Mouse (Mus musculus) cerebellum, adult 2 months (tissue): ENCODE measurements around the gene Tfdp2.

Source experiments
- CTCF ChIP-seq: fragments of 200-500 bp; IDR thresholded peaks from 2 replicates; pipeline ENCODE4 v1.5.1; 2011; ENCODE audit warnings: low read depth, mild to moderate bottlenecking, control low read depth, low read length, moderate library complexity, borderline replicate concordance; ENCODE audit not compliant: insufficient read depth
- POLR2A ChIP-seq: fragments of 200-500 bp; IDR thresholded peaks from 2 replicates; pipeline ENCODE4 v1.6.1; 2011; ENCODE audit warnings: low read length, control low read depth, borderline replicate concordance; ENCODE audit not compliant: insufficient read depth

DNA sequence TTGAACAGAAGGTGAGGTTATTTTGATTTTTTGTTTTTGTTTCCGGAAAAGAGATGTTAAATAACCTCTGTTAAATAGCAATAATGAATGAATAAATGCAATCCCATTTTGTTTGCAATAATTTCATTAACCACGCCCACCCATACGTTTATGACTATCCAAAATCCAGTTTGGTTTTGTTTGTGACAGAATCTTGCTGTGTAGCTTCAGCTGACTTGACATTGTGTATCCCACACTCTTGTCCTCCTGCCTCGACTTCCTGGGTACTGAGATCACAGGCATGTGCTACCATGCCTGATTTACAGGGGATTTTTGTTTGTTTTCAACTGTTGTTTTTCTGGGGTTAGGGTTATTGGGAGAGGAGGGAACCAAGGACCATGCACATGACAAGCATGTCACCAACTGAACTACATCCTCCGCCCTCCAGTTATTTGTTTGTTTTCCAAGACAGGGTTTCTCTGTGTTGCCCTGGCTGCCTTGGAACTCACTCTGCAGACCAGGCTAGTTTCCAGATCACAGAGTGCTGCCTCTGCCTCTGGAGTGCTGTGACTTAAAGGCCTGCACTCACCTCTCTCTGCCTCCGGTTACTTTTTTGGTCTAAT, 169.3 kb downstream of the Tfdp2 start:
- TF ChIP-seq POLR2A (no peak), CTCF (no peak)
